Mouse (Mus musculus): ENCODE results near the gene Tmprss4.

Tmprss4 gene

DNA sequence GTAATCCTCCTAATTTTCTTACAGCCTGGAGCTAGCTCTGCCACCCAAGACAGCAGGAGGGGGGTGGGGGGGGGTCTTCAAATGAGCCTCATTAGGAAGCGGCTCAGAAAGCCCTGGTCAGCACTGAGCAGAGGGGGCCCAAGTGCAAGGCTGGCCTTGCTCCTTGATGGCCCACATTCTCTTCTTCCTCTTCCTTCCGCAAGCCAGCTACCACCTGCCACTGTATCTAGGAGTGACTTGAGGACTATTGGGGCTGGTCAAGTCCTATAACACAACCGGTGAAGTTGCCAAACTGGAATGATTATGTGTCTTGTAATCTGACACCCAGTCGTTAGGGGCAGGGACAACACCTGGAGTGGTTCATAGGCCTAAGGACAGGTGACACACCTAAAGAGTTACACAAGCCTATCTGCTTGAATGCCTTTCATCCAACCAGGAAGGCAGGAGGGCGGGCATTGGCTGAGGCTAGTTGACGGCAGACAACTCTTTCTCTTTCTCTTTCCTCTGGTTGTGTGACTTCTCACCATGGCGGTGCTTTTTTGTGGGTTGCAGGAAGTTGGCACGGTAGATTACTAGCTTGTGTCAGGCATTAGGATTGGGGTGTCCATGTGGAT is at the start of gene Tmprss4:
Gene Tmprss4, minus strand, starts transcription at position 296 of the 614 bp plus-strand sequence.
- DNase-seq (ENCODE audit: low read depth, low spot score) = no peak

DNA sequence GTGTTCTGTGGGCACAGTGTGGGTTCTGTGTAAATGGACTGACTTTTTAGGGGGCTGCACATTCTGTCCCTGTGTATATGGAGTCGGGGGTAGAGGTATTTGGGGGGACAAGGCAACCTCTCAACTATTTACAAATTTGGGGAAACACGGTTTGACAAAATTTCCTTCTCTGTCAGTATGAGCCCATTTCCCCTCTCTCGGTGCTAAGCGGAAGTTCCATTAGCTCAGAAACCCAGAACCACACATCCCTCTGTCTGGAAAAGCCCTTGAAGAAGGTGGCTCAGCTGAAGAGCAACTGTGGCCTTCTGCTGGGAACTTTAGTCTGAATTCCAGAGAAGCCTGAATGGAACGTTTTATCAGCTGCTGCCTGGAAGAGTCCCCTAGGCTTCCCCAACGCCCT is 48.5 kb upstream of the Tmprss4 start:
- no peak for DNase-seq (ENCODE audit: low read depth, low spot score)

DNA sequence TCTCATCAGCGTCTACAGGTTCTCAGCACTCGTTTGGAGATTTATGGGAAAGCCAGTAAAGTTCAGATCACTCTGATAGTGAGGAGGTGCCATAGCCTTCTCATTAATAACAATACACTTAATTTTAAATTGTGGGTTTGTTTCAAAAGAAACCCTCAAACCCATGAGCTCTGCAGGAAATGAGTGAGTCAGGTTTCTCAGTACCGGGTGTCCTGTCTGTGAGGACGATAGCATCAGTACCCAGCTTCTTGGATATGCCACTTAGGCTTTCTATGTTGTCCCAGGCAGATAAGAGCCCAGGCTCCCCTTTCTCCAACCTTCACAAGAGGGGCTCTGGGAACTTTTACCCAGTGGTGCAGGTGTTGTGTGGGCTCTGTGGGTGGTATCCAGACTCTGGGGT is 48.1 kb upstream of the Tmprss4 start:
- no peak for DNase-seq (ENCODE audit: low read depth, low spot score)

DNA sequence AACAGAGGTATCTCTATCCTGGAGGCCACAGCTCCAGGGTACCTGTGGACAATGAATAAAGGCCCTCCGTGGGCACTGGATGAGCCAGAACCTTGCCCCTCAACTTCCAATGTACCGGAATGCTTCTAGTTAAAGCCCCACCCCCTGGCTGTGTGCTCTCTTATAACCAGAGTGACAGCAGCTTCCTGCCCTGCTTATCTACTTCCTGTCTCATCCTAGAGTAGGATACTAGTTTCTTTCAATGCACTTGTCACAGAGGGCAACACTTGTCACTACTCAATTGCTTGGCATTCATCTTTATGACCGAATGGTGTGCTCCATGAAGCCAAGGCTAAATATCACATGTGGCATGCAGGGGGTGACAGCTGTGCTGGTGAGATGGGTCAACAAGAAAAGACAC is 47.4 kb upstream of the Tmprss4 start:
- DNase-seq (ENCODE audit: low read depth, low spot score) = no peak

DNA sequence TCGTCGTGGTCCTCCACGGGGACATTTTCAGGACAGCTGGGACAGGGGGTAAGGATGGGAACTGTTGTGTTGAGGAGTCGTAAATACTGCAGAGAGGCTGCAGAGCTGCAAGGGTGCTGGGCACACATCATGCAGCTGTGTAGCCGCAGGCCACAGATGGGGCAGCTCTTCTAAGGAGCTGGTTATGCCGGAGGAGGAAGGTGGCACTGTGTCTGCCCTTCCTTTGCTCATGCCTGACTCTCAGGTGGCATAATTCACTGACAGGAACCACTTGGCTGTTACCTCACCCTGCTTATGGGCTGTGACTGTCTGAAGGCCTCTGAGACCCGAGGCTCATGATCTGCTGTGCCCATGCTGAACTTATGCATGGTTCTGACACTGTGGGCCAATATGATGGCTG is 46.4 kb upstream of the Tmprss4 start:
- no peak for DNase-seq (ENCODE audit: low read depth, low spot score)

DNA sequence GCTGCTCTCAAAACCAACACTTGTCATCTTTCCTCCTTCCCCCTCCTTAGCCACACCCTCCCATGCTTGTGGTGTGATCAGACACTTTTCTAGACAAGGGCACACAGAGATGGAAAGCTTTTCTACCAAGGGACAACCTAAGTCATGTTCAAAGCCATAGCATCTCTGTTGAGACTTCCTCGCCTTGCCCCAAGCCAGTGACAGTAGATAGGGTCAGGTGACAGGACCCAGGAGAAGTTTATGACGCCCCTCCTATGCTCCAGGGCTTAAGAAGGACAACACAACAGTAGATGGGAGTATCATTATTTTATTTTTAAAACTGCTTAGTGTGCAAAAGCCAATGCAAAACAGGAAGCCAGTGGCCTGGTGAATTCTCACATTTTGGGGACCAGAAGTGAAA is 43.6 kb upstream of the Tmprss4 start:
- no peak for DNase-seq (ENCODE audit: low read depth, low spot score)

DNA sequence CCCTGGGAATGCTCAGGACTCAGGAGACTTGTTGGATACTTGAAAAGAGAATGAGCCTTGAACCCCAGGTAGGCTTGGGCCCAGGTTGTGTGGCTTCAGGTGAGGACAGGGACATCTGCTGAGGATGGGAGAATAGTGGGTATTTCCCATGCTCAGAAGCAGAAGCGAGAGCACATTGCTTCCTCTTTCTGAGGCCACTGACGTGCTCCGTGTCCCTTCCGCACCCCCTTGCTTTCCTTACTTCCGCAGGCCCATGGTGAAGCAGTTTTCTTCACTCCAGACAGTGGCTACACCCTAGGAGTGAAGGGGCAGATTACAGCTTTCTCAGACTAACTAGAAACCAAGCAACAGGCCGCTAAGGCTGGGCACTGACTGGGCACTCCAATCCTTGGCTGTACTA is 42.2 kb upstream of the Tmprss4 start:
- DNase-seq (ENCODE audit: low read depth, low spot score) = no peak

DNA sequence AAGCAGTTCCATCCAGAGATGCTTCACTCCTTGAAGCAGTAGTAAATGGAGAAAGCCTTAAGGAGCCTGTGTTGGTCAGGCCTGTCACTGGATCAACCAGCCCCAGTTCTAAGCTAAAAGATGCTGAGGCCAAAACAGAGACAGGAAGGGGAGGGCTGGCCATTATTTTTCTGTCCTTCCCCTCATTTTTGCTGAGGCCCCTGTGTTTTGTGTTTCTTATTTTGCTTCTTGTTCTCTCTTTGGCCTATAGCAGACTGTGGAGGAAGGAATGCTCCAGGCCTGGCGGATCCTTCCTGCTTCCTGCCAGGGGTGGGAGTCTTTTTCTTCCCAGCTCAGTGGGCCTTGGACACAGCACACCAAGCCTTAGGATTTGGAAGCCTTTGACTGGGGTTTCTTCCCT is 41.5 kb upstream of the Tmprss4 start:
- DNase-seq (ENCODE audit: low read depth, low spot score) = no peak

DNA sequence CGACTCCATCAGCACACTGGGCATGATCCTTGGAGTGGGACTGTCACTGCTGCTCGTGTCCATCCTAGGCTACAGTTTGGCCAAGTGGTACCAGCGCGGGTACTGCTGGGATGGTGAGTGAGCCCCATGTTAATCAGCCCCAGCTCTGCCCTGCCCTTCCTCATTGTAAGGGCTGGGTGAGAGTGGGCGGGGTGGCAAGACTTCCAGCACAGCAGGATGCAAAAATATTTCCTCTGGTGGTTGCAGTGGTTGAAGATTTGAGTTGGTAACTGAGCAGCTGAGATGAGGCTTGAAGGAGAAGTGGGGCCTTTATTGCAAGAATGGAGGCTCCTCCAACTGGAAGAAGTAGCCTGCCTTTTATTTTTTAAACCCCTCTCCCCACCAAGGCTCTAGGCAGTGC is 37.5 kb upstream of the Tmprss4 start:
- DNase-seq (ENCODE audit: low read depth, low spot score) = no peak

DNA sequence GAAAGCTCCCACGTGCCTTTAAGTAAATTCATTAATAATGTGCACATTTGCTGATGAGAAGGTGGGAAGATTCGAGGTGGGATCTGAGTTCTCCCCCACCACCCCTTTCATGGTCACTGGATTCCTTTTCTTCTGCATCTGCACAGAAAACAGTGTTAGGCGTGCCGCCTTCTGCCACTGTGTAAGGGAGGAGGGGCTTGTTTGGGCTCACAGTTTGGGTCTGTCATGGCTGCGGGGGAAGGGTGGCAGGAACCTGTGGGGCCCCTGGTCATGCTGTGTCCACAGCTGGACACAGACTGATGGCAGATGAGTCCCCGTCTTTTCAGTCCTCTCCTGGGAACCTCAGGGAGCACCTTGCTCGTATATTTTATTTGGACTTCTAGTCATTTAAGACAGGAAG is 32.9 kb upstream of the Tmprss4 start:
- no peak for DNase-seq (ENCODE audit: low read depth, low spot score)

DNA sequence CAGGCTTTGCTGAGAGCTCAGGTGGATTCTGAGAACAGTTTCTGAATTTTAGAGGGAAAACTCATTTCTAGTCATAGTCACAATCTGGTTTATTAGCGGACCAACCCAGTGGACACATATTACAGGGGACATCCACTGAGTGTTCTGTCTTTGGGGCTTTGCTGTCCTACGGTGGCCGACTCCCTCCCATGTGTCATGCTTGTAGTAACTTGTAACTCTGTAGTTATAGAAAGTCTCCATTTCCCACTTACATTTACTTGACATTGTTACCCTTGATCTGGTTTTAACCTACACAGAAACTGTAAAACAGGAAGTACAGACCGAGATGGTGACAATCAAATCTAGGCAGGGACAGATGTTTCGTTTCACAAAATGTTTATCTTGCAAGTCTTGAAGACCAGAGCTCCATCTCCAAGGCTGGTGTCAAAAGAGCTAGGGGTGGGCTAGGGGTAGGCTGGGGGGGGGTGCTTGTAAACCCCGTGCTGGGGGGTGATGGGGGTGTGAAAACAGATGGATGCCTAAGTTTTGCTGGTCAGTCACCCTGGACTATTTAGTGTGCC is 31.9 kb upstream of the Tmprss4 start:
- DNase-seq (ENCODE audit: low read depth, low spot score) = no peak

DNA sequence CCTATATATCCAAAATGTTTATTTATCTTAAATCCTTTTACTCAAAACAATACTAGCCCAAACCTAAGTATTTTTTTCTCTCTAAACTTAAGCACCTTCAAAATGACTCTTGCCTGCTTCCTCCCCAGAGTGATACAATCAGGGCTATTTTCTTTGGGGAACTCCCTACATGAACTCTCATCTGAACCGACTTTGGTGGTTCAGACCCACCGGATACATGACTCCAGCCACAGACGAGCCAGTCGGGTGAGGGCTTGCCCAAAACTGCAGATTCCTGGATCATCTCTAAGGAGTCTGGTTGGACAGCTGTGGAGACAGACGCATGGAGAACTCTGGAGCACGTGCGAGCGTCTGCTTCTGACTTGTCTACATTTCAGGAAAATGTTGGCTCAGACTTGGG is 25.5 kb upstream of the Tmprss4 start:
- no peak for DNase-seq (ENCODE audit: low read depth, low spot score)

DNA sequence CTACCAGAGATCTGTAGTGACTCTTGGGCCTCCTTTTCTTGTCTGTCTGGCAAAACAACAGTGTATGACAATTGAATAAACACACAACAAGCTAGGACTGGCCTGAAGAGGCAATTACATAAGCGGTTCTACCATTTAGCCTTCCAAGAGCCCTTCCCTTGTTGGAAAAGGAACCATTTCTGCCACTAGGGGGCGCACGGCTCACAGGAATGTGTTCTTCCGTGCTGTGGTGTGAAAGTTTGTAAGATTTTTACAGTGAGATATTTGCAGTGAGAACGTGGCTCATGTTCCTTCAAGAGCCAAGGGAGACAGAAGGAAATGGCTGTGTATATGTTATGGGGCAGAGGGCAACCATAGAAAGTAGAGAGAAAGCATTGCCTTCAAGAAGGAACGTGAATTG is 17.7 kb upstream of the Tmprss4 start:
- DNase-seq (ENCODE audit: low read depth, low spot score) = peak; percentile 87

DNA sequence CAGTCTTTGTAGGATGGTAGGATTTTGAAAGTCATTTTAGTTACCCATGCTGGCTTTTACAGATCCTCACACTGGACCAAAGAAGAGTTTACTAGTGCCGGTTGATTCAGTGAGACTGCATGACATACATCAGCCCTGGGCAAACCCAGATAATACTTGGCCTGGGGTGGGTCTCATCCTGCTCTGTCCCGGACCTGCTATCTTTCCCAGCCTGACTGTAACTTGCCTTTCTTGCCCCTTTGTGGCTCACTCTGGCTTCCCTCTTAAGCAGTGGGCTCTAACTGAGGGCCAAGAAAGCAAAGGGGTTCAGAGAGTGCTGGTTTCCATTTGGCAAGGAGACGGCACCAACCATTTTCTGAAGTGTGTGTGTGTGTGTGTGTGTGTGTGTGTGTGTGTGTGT is 15.8 kb upstream of the Tmprss4 start:
- no peak for DNase-seq (ENCODE audit: low read depth, low spot score)

DNA sequence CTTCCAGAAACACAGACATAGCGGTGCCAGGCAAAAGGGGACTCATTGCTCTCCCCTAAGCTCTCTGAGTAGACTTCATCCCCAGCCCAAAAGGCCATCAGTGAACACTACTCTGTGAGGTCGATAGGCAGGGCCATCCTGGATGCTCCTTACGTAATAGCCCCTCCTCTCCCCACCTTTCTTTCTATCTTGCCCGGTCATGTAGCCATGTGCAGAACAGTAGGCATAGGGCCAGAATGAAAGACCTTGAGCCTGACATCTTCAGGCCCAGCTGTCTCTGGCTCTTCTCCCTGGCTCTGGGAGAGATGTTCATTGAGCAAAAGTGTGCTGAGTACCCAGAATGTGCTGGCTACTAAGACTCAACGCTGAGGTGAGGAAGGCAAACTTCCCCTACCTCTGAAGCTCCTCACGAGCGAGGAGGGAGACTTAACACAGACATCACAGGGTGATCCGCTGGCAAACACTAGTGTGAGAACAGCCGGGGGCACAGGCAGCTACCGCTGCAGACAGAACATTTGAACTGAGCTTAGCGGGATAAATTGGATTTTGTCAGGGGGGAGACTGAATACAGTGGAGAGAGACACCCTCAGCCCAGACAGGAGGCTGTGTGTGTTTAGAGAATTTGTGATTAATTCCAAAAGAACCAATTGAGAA is 11.8 kb upstream of the Tmprss4 start:
- no peak for DNase-seq (ENCODE audit: low read depth, low spot score)

DNA sequence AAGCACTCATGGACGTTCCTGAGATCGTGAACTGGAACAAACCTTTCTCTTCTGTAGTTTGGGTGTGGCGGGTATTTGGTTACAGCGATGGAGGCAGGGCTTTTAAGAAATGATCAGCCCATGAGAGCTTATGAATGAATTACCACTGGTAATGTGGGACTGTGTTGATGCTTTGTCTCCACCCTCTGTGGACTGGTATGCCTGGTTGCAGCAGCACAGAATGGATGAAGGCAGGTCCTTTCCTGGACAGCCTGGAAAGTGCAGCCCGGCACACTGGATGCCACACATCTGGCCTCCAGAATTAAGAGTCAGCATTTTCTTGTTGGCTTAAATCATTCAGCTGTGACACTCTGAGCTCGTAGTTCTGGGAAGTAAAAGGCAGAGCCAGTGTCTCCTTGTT is 8.1 kb upstream of the Tmprss4 start:
- no peak for DNase-seq (ENCODE audit: low read depth, low spot score)

DNA sequence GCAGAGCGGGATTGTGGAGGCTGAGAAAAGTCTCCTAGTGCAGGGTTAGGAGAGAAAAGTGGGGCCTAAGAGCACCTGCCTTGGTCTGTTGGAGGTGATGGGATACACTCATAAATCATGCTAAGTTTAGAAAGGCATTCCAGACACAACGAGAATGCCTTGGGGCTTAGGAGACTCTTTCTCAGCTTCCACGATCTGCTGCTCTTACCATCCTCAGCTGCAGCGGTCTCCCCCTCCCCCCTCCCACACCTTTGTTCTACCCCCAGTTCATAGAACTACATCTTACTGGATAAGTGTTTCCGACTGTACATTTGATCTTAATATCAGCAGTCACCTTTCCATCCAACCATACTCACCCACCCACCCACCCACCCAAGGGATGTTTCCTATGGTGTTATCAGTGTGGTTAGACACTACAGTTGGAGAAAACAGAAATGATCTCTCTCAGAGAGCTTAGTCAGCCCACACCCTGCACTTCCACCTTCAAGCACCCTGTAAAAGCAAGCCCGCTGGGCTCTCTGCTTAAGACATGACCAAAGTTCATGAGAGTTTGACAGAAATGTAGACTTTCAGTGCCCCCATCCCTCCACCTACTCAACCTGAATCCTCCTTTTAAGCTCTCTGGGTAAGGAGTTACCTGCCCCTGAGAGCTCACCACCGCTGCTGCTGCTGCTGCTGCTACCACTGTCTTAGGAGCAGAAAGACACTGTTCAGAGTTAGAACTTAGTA is 3.3 kb upstream of the Tmprss4 start:
- DNase-seq (ENCODE audit: low read depth, low spot score) = no peak

DNA sequence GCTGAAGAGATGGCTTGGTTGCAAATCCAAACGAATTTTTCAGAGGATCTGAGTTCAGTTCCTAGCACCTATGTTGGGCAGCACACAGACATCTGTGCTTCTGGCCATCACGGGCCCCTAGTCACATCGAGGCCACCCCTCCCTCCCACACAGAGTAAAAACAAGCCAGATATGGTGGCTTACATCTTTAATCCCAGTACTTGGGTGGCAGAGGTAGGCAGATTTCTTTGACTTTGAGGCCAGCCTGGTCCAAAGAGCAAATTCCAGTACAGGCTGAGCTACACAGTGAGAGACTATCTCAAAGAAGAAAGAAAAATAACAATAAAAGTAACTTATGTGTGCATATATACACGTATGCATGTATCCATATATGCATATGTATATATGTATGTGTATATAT is 2.2 kb upstream of the Tmprss4 start:
- no peak for DNase-seq (ENCODE audit: low read depth, low spot score)

DNA sequence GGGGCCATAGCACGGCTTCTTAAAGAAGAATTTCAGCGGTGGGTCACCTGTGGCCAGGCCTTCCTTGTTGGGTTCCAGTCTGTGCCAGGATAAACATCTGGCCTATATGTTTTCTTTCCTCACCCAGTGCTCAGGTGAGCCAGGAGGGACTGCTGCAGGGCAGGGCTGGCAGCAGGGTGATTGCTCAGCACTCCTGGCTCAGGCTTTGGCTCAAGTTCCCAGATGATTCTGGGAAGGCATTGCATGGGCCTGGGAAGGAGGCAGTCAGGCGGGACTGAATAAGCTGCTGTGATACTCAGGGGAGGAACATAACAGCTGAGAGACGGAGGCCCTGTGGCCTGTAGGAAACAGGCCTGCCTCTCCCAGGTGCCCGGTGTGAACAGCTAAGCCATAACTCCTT is 1.3 kb upstream of the Tmprss4 start:
- no peak for DNase-seq (ENCODE audit: low read depth, low spot score)

DNA sequence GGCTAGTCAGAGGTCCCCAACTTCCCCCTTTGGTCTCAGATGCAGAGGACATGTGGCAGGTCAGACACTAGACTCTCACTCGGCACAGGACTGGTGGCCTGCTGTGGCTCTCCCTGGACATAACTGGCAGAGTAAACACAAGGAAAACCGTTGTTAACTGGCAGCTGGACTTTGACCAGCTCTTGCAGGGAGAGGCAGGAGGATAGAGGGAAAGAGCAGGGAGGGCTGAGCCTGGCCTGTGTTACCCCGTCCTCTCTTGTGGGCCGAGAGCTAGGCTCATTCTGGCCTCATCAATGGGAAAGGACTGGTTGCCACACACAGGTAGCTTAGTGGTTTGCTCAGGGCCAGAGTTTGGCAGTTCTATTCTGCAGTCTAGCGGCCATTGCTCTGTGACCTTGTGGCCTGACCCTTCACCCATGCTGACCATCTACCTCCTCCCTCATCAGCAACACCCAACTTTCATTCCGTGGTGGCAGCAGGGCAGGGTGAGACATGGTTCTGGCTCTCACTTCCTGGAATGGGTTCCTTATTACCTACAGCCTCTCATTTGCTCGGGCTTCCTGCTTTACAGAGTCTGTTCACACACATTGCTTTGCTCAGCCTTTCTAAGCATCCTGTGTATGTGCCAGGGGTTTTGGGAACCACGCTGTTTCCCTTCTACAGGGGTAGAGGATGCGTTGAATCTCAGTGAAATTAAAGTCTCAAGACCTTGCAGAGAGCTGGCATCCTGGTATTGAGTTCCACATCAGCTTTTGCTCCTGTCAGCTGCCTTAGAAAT is 1.7 kb downstream of the Tmprss4 start:
- no peak for DNase-seq (ENCODE audit: low read depth, low spot score)

DNA sequence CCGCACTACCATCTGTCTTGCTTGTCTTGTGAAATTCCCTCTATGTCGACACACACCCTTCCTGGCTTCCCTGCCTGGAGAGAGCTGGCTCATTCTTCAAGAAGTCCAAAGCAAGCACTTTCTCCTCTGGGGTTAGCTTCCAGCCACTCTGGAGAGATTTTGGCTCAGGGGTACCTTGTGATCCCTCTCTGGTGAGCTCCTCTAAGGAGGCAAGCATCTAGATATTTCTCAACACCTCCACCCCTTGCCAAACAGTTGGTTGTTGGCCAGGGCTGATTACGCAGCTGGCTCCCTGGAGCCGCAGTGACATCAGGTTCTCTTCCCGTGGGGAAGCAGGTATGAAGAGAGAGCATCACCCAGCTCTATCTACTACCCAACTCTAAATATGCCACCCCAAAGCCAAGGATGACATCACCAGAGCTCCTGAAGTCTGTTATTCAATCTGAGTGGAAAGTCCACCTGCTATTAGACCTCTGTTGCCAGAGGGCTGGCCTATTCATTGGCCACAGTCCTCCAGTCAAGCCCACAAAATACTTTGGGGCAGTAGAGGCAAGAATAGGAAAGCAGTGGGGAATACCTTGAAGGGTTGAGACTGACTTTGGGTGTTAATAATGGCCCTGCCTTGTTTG is 2.5 kb downstream of the Tmprss4 start:
- no peak for DNase-seq (ENCODE audit: low read depth, low spot score)

DNA sequence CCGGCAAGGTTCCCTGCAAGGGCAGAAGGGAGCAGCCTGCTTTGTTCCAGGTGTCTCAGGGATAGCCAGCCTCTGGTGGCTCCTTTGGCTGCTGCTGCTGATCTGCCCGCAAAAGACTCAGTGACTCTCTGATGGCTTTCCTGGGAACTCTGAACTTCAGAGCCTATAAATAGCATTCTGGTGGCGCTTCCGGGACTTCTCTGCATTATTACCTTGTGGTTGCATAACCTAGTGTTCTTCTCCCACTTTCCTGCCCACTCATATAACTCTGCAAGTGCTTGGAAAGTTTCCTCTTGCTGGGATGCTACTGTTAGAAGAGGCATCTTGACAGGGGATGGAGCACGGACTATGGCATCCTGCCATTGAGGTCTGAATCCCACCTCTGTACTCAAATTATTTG is 6.3 kb downstream of the Tmprss4 start:
- no peak for DNase-seq (ENCODE audit: low read depth, low spot score)

Data from 3T3-L1 (cell line).